8 mouse cellular contexts compared by ENCODE assay signal in the genomic region with DNA sequence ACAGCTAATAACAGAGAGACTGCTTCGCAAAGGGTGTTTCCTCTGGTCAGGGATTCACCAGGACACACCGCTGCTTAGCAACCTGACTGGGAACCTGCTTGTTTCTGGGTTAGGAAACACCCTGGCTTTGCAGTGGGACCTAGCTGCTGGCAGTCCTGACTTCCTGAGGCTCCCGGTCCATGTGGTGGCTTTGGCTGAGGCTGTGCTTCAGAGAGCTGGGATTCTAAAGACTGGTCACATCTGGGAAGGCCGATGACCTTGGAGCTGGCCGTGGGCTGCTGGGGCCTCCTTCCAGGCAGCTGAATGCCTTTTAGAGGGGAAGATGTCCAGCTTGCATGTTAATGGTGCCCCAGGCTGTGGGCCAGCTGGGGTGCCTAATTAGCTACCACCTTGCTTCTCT.
DNase-seq lines count a peak whose midpoint lies in the region; ATAC-seq lines count a peak whose summit lies in the region.

No protein-coding gene starts in this region.

- peak overlapping the region; percentile 58 for H3K4me3 ChIP-seq in limb, embryonic 10.5 days

- peak overlapping the region; percentile 81 for H3K27ac ChIP-seq in limb, embryonic 10.5 days

- WGBS in limb, embryonic 10.5 days = 18% methylated on average over 5 of the region's 5 CpGs

- peaks cover 78% of the 10 kb centered on the region for H3K4me1 ChIP-seq in limb, embryonic 10.5 days

- H3K36me3 ChIP-seq in limb, embryonic 10.5 days = no peaks in the 10 kb centered on the region

- H3K9me3 ChIP-seq in limb, embryonic 10.5 days (replicated peaks) = no peaks in the 10 kb centered on the region

- H3K27me3 ChIP-seq in limb, embryonic 10.5 days (ENCODE audit: low read depth, poor library complexity, severe bottlenecking) = peaks cover 17% of the 10 kb centered on the region

- no peak for ATAC-seq in inflammation-experienced regulatory T-cells, adult 6 months
- ATAC-seq in erythroblast, adult 5-6 weeks (replicated peaks; ENCODE audit: low FRiP score, poor library complexity, severe bottlenecking) = no peak

- DNase-seq in embryo, embryonic 11 days = peak; percentile 35
- no peak for DNase-seq in embryo, embryonic 10 days (ENCODE audit: low spot score)
- DNase-seq in testis, postnatal 10 days (ENCODE audit: low spot score) = peak; percentile 63
- no peak for DNase-seq in testis, postnatal 14 days (ENCODE audit: low spot score)
- no peak for DNase-seq in limb, embryonic 10.5 days (ENCODE audit: low spot score)
- no peak for DNase-seq in gastrocnemius, adult 18-20 months (ENCODE audit: low spot score)

Comparison
In these comparisons a context has a peak if more than half of its experiments do, and no peak if none do; other contexts are left out.
1. DNase-seq: peak in embryo, embryonic 11 days (single experiment) and testis, postnatal 10 days (single experiment); none in embryo, embryonic 10 days (single experiment), testis, postnatal 14 days (single experiment), limb, embryonic 10.5 days (single experiment) and gastrocnemius, adult 18-20 months (single experiment).